20 mouse cellular contexts compared by ENCODE assay signal in genomic region chr2:155987131-155987530, GRCm38 (mm10). TPM values are rescaled to one million over a fixed set of nuclear protein-coding genes. Genes with fewer than 3 reads are reported as not detected.
"Had no signal": no experiment of that assay in that cellular context is flagged by ENCODE, and none has a peak within 500 bp of the region (broad histone marks: within the 10 kb centered on the region; RNA-seq: fewer than 3 reads in every experiment).

No protein-coding gene starts in this region.

- H3K9me3 ChIP-seq: kidney, embryonic 15.5 days; limb, embryonic 10.5 days; midbrain, embryonic 13.5 days; stomach, embryonic 15.5 days had no signal

- DNase-seq: kidney, adult 18-20 months; kidney, postnatal 14 days; lung, adult 2 months; lung, postnatal 36 days; right cerebral cortex, postnatal 4 days; spleen, adult 18-20 months had no signal

- H3K4me3 ChIP-seq: kidney, embryonic 15.5 days; left cerebral cortex, adult 2 months; limb, embryonic 10.5 days; midbrain, embryonic 13.5 days; stomach, embryonic 15.5 days had no signal

- H3K4me1 ChIP-seq: kidney, embryonic 15.5 days; midbrain, embryonic 13.5 days; stomach, embryonic 15.5 days had no signal

- ATAC-seq: lung, postnatal 0 days; midbrain, embryonic 13.5 days had no signal

- H3K4me2 ChIP-seq: kidney, embryonic 15.5 days; midbrain, embryonic 13.5 days; stomach, embryonic 15.5 days had no signal

- H3K27ac ChIP-seq: kidney, embryonic 15.5 days; left cerebral cortex, adult 2 months; limb, embryonic 10.5 days; midbrain, embryonic 13.5 days; stomach, embryonic 15.5 days had no signal

- H3K9ac ChIP-seq: kidney, embryonic 15.5 days; midbrain, embryonic 13.5 days; stomach, embryonic 15.5 days had no signal

- H3K27me3 ChIP-seq: kidney, embryonic 15.5 days; midbrain, embryonic 13.5 days; stomach, embryonic 15.5 days had no signal

RNA-seq across cellular contexts. Expression of gene Gdf5, which starts 42.0 kb away (rescaled TPM):
- total RNA-seq: megakaryocyte progenitor cell, adult 5-6 weeks had no signal

RNA-seq across cellular contexts. Expression of gene Gm15557, which starts 46.6 kb away (rescaled TPM):
- total RNA-seq: layer of hippocampus, adult 8-10 months; layer of hippocampus, postnatal 14 days; left cerebral cortex, adult 2 months; left cerebral cortex, postnatal 14 days; megakaryocyte progenitor cell, adult 5-6 weeks; midbrain, postnatal 0 days had no signal
- polyA plus RNA-seq: intestine, embryonic 14.5 days; kidney, embryonic 15.5 days; large intestine, adult 2 months; lung, adult 2 months; lung, postnatal 0 days; midbrain, embryonic 13.5 days; midbrain, postnatal 0 days; neural tube, embryonic 14.5 days; stomach, embryonic 15.5 days had no signal
